Mouse (Mus musculus) liver, embryonic 14.5 days (tissue): ENCODE measurements around the gene Ptchd3. TPM values are rescaled to one million over a fixed set of nuclear protein-coding genes. Genes with fewer than 3 reads are reported as not detected.

Source experiments
- ATAC-seq: fragments of 200-750 bp; cut with Nextera tagmentation; 2 replicates; pipeline ENCODE4 v1.8.0; 2017; ENCODE audit warnings: moderate number of reproducible peaks, mild to moderate bottlenecking, moderate library complexity; ENCODE audit not compliant: insufficient read depth
- DNase-seq, 3 experiments: peaks; one replicate each; pipeline ENCODE4 v3.0.0-alpha.2; 2012 to 2013; ENCODE audit warnings: low read depth in 3 of 3, low spot score in 3 of 3
- H3K27ac ChIP-seq: fragments of 300-500 bp; sonication (generic); 2 replicates; pipeline ENCODE4 v1.5.1; 2014; ENCODE audit warnings: moderate library complexity, mild to moderate bottlenecking, control low read depth, inconsistent platforms
- H3K27me3 ChIP-seq: fragments of 300-500 bp; sonication (generic); 2 replicates; pipeline ENCODE4 v1.6.1; 2014; ENCODE audit warnings: mild to moderate bottlenecking, low read length, moderate library complexity; ENCODE audit not compliant: control insufficient read depth, insufficient read depth
- H3K36me3 ChIP-seq: fragments of 300-500 bp; sonication (generic); replicated peaks from 2 replicates; pipeline ENCODE4 v1.6.1; 2014; ENCODE audit warnings: low read depth; ENCODE audit not compliant: control insufficient read depth, insufficient read depth
- H3K4me1 ChIP-seq, 2 experiments: fragments of 200-500 bp in 1 of 2; fragments of 300-500 bp in 1 of 2; sonication (generic) in 1 of 2; replicated peaks; 2 replicates each; pipeline ENCODE4 v1.6.1; 2012 to 2014; ENCODE audit warnings: antibody characterized with exemption in 1 of 2, inconsistent platforms in 1 of 2, low read length in 1 of 2; ENCODE audit not compliant: control insufficient read depth in 2 of 2, insufficient read depth in 2 of 2
- H3K4me2 ChIP-seq: fragments of 300-500 bp; sonication (generic); 2 replicates; pipeline ENCODE4 v1.6.1; 2014; ENCODE audit warnings: low read depth, mild to moderate bottlenecking, control low read depth, moderate library complexity
- H3K4me3 ChIP-seq, 2 experiments: fragments of 200-500 bp in 1 of 2; fragments of 300-500 bp in 1 of 2; sonication (generic) in 1 of 2; 2 replicates each; pipeline ENCODE4 v1.5.1; 2012 to 2014; ENCODE audit warnings: low read depth in 2 of 2, low read length in 2 of 2, mild to moderate bottlenecking in 2 of 2, control low read depth in 1 of 2, inconsistent platforms in 1 of 2, moderate library complexity in 1 of 2; ENCODE audit not compliant: insufficient read depth in 1 of 2
- H3K9ac ChIP-seq: fragments of 300-500 bp; sonication (generic); replicated peaks from 2 replicates; pipeline ENCODE4 v1.6.1; 2014; ENCODE audit warnings: mild to moderate bottlenecking, control low read depth, moderate library complexity
- H3K9me3 ChIP-seq: fragments of 300-500 bp; sonication (generic); 2 replicates; pipeline ENCODE4 v1.6.1; 2016; ENCODE audit warnings: low read length, mixed read lengths; ENCODE audit not compliant: control insufficient read depth
- CTCF ChIP-seq: IDR thresholded peaks from 2 replicates; pipeline ENCODE4 v1.5.1; 2016; ENCODE audit warnings: antibody characterized with exemption, low read depth, control low read depth
- EP300 ChIP-seq: IDR thresholded peaks from 2 replicates; pipeline ENCODE4 v1.6.1; 2016; ENCODE audit warnings: antibody characterized with exemption, low read depth
- WGBS: fragments of 180-500 bp; shearing (Covaris S2); extraction: QIAGEN DNeasy Blood & Tissue Kit; methylation state at CpG from one replicate; pipeline ENCODE4 v1.1.7; 2014; ENCODE audit not compliant: insufficient replicate concordance; 5-methylcytosine and 5-hydroxymethylcytosine counted together
- polyA plus RNA-seq, 2 experiments: library from polyadenylated mRNA; depleted of rRNA in 1 of 2; stranded (reverse) in 1 of 2; unstranded in 1 of 2; fragments of >200 nt; fragmentation: Nextera tagmentation in 1 of 2; extraction: Ambion mirVana in 1 of 2; gene quantifications; 2 replicates each; pipeline versions ENCODE4 v1.2.1 to v1.2.3; 2012 to 2014

The Ptchd3 gene
- polyA plus RNA-seq, 2 experiments: not detected

- WGBS: 53% methylated on average over 1 of the region's 1 CpGs
Observed at GRCm38 (mm10) chr11:121791991-121792390, 38.1 kb upstream of the Ptchd3 start.

GRCm38 (mm10) chr11:121793530-121793929 lies 36.5 kb upstream of the Ptchd3 start:
- no peaks in the 10 kb centered on the region for H3K36me3 ChIP-seq
- ATAC-seq (no peak), DNase-seq (no peak)
- no peaks in the 10 kb centered on the region for H3K9me3 ChIP-seq
- H3K4me2 ChIP-seq: no peak overlapping the region
- no peak overlapping the region for H3K9ac ChIP-seq
- no peak overlapping the region for H3K27ac ChIP-seq
- no peak overlapping the region for H3K4me3 ChIP-seq
- H3K27me3 ChIP-seq: no peaks in the 10 kb centered on the region
- WGBS: 70% methylated on average over 3 of the region's 3 CpGs
- TF ChIP-seq CTCF (no peak), EP300 (no peak)
- H3K4me1 ChIP-seq: no peaks in the 10 kb centered on the region

More at GRCm38 (mm10) chr11:121791991-121792390, 38.1 kb upstream of the Ptchd3 start:
- TF ChIP-seq CTCF (no peak), EP300 (no peak)
- no peak for DNase-seq
- H3K36me3 ChIP-seq: no peaks in the 10 kb centered on the region
- H3K4me2 ChIP-seq: no peak overlapping the region
- H3K9ac ChIP-seq: no peak overlapping the region
- H3K27ac ChIP-seq: no peak overlapping the region
- no peaks in the 10 kb centered on the region for H3K4me1 ChIP-seq
- ATAC-seq: no peak
- no peak overlapping the region for H3K4me3 ChIP-seq
- no peaks in the 10 kb centered on the region for H3K27me3 ChIP-seq
- H3K9me3 ChIP-seq: no peaks in the 10 kb centered on the region

DNA sequence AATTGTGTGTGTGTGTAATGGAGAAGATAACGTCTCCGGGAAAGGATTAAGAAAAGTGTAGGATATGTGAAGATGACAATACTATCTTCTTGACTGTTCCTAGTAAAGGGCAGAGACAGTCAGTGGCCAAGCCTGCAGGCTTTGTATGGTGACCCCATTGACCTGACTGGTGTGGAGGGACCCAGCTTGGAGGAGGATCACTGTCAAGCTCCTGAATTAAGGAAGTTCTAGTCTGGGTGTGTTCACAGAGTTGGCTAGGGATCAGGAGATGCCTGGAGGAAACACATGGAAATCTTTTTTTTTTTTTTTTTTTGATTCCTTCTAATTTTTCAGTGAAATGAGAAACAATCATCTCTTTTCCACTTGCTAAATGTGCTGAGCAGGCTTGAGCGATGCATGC lies 35.9 kb upstream of the Ptchd3 start:
- H3K27me3 ChIP-seq: no peaks in the 10 kb centered on the region
- no peaks in the 10 kb centered on the region for H3K36me3 ChIP-seq
- no peaks in the 10 kb centered on the region for H3K9me3 ChIP-seq
- DNase-seq: no peak
- H3K4me1 ChIP-seq: no peaks in the 10 kb centered on the region
- TF ChIP-seq EP300: no peak
- no peak for TF ChIP-seq CTCF
- no peak for ATAC-seq
- no peak overlapping the region for H3K4me3 ChIP-seq
- H3K9ac ChIP-seq: no peak overlapping the region
- no peak overlapping the region for H3K27ac ChIP-seq
- whole genome bisulfite sequencing: 78% methylated on average over 3 of the region's 3 CpGs
- H3K4me2 ChIP-seq: no peak overlapping the region

GRCm38 (mm10) chr11:121794591-121795199 lies 35.4 kb upstream of the Ptchd3 start:
- Histone ChIP-seq H3K36me3 (no peaks in the 10 kb centered on the region), H3K9me3 (no peaks in the 10 kb centered on the region), H3K27ac (no peak overlapping the region), H3K4me2 (no peak overlapping the region), H3K9ac (no peak overlapping the region), H3K4me3 (no peak overlapping the region), H3K27me3 (no peaks in the 10 kb centered on the region), H3K4me1 (no peaks in the 10 kb centered on the region)
- 55% methylated on average over 6 of the region's 6 CpGs for WGBS
- TF ChIP-seq CTCF (no peak), EP300 (no peak)
- DNase-seq: no peak
- no peak for ATAC-seq

GRCm38 (mm10) chr11:121795978-121796377 lies 34.1 kb upstream of the Ptchd3 start:
- no peak overlapping the region for H3K27ac ChIP-seq

More at GRCm38 (mm10) chr11:121795978-121796377, 34.1 kb upstream of the Ptchd3 start:
- no peak overlapping the region for H3K4me3 ChIP-seq
- no peaks in the 10 kb centered on the region for H3K27me3 ChIP-seq
- DNase-seq: no peak
- H3K36me3 ChIP-seq: no peaks in the 10 kb centered on the region
- H3K4me2 ChIP-seq: no peak overlapping the region
- H3K9me3 ChIP-seq: no peaks in the 10 kb centered on the region
- WGBS: 50% methylated on average over 2 of the region's 2 CpGs
- no peak overlapping the region for H3K9ac ChIP-seq
- no peak for ATAC-seq
- H3K4me1 ChIP-seq: no peaks in the 10 kb centered on the region; a peak in 1 of 4 replicates
- TF ChIP-seq EP300 (no peak), CTCF (no peak)
